In genomic region chr5:33857693-33858092, GRCm38 (mm10) we compare ENCODE assay signal across 16 mouse cellular contexts.
"Had no signal": no experiment of that assay in that cellular context is flagged by ENCODE, and none has a peak within 500 bp of the region (broad histone marks: within the 10 kb centered on the region; RNA-seq: fewer than 3 reads in every experiment).

No protein-coding gene starts in this region.

- H3K4me3 ChIP-seq: neural tube, embryonic 13.5 days; neural tube, embryonic 15.5 days; stomach, embryonic 15.5 days had no signal

- H3K4me2 ChIP-seq: neural tube, embryonic 13.5 days; neural tube, embryonic 15.5 days; stomach, embryonic 15.5 days had no signal

- H3K27ac ChIP-seq: neural tube, embryonic 13.5 days; neural tube, embryonic 15.5 days; stomach, embryonic 15.5 days; stomach, postnatal 0 days had no signal

- H3K9ac ChIP-seq: neural tube, embryonic 13.5 days; neural tube, embryonic 15.5 days; stomach, embryonic 15.5 days had no signal

- H3K4me1 ChIP-seq: neural tube, embryonic 13.5 days; neural tube, embryonic 15.5 days; stomach, embryonic 15.5 days had no signal

- H3K9me3 ChIP-seq: neural tube, embryonic 15.5 days; stomach, embryonic 15.5 days had no signal

- H3K27me3 ChIP-seq: neural tube, embryonic 13.5 days; neural tube, embryonic 15.5 days; stomach, embryonic 15.5 days had no signal

- DNase-seq: retina, postnatal 1 day; right cerebral cortex, adult 18-20 months; right cerebral cortex, postnatal 14 days; right cerebral cortex, postnatal 25 days; right cerebral cortex, postnatal 4 days; spleen, adult 18-20 months; thymus, adult 18-20 months; thymus, adult 2 months; thymus, postnatal 14 days; thymus, postnatal 25 days; thymus, postnatal 36 days; thymus, postnatal 4 days had no signal
